Mouse (Mus musculus): Measurements from ENCODE around the gene Rbm47. TPM values are rescaled to one million over a fixed set of nuclear protein-coding genes. Genes with fewer than 3 reads are reported as not detected.

Gene Rbm47
- polyA plus RNA-seq (2014; fragmentation: Nextera tagmentation; extraction: Ambion mirVana) = 27.6 and 45.6 TPM in 2 replicates

GRCm38 (mm10) chr5:66173018-66173417 is at the start of gene Rbm47:
Rbm47 (minus strand) TSS chr5:66173118.
- Histone ChIP-seq H3K9me3 (ENCODE audit: control insufficient read depth, low read length) (peaks cover 2% of the 10 kb centered on the region; the same call in 1 of the 2 replicates), H3K36me3 (ENCODE audit: control insufficient read depth, insufficient read depth, low read length) (no peaks in the 10 kb centered on the region), H3K9ac (ENCODE audit: low read depth, low read length) (no peak within 1 kb of the TSS), H3K4me3 (ENCODE audit: low read length) (no peak within 1 kb of the TSS), H3K27ac (ENCODE audit: low read depth, low read length) (no peak within 1 kb of the TSS), H3K4me1 (ENCODE audit: control insufficient read depth, insufficient read depth, low read length) (no peaks in the 10 kb centered on the region), H3K4me2 (replicated peaks; ENCODE audit: low read depth, low read length) (no peak within 1 kb of the TSS), H3K27me3 (ENCODE audit: control insufficient read depth, insufficient read depth, low read length) (no peaks in the 10 kb centered on the region)
- ATAC-seq (ENCODE audit: low FRiP score, low TSS enrichment) = no peak
- 79% methylated on average over 2 of the region's 2 CpGs for WGBS

GRCm38 (mm10) chr5:66220620-66221019 is 47.7 kb upstream of the Rbm47 start:
- 77% methylated on average over 9 of the region's 9 CpGs for WGBS

GRCm38 (mm10) chr5:66219692-66220091 is 46.8 kb upstream of the Rbm47 start:
- H3K4me3 ChIP-seq (ENCODE audit: low read length) = no peak overlapping the region
- no peaks in the 10 kb centered on the region for H3K9me3 ChIP-seq (ENCODE audit: control insufficient read depth, low read length)
- peak overlapping the region; percentile 25; the same call in 1 of the 2 replicates for H3K4me2 ChIP-seq (replicated peaks; ENCODE audit: low read depth, low read length)
- no peaks in the 10 kb centered on the region for H3K27me3 ChIP-seq (ENCODE audit: control insufficient read depth, insufficient read depth, low read length)
- no peak overlapping the region for H3K27ac ChIP-seq (ENCODE audit: low read depth, low read length)
- peaks cover 20% of the 10 kb centered on the region; the same call in 1 of the 2 replicates for H3K4me1 ChIP-seq (ENCODE audit: control insufficient read depth, insufficient read depth, low read length)
- ATAC-seq (ENCODE audit: low FRiP score, low TSS enrichment) = peak; percentile 59; the same call in 1 of the 2 replicates
- H3K9ac ChIP-seq (ENCODE audit: low read depth, low read length) = no peak overlapping the region
- 29% methylated on average over 6 of the region's 6 CpGs for WGBS
- H3K36me3 ChIP-seq (ENCODE audit: control insufficient read depth, insufficient read depth, low read length) = no peaks in the 10 kb centered on the region

More at GRCm38 (mm10) chr5:66220620-66221019, 47.7 kb upstream of the Rbm47 start:
- ATAC-seq (ENCODE audit: low FRiP score, low TSS enrichment) = no peak
- Histone ChIP-seq H3K27ac (ENCODE audit: low read depth, low read length) (no peak overlapping the region), H3K4me2 (replicated peaks; ENCODE audit: low read depth, low read length) (no peak overlapping the region), H3K9me3 (ENCODE audit: control insufficient read depth, low read length) (no peaks in the 10 kb centered on the region), H3K36me3 (ENCODE audit: control insufficient read depth, insufficient read depth, low read length) (no peaks in the 10 kb centered on the region), H3K27me3 (ENCODE audit: control insufficient read depth, insufficient read depth, low read length) (no peaks in the 10 kb centered on the region), H3K4me1 (ENCODE audit: control insufficient read depth, insufficient read depth, low read length) (peaks cover 20% of the 10 kb centered on the region; the same call in 1 of the 2 replicates), H3K4me3 (ENCODE audit: low read length) (no peak overlapping the region), H3K9ac (ENCODE audit: low read depth, low read length) (no peak overlapping the region)

- ATAC-seq (ENCODE audit: low FRiP score, low TSS enrichment) = no peak
- 50% methylated on average over 10 of the region's 10 CpGs for WGBS
Measured at GRCm38 (mm10) chr5:66215569-66216277, 42.8 kb upstream of the Rbm47 start.

GRCm38 (mm10) chr5:66214395-66214935 is 41.5 kb upstream of the Rbm47 start:
- Histone ChIP-seq H3K27ac (ENCODE audit: low read depth, low read length) (no peak overlapping the region), H3K9me3 (ENCODE audit: control insufficient read depth, low read length) (no peaks in the 10 kb centered on the region), H3K4me3 (ENCODE audit: low read length) (no peak overlapping the region), H3K4me2 (replicated peaks; ENCODE audit: low read depth, low read length) (no peak overlapping the region), H3K4me1 (ENCODE audit: control insufficient read depth, insufficient read depth, low read length) (peaks cover 11% of the 10 kb centered on the region; the same call in 1 of the 2 replicates), H3K36me3 (ENCODE audit: control insufficient read depth, insufficient read depth, low read length) (no peaks in the 10 kb centered on the region), H3K9ac (ENCODE audit: low read depth, low read length) (no peak overlapping the region), H3K27me3 (ENCODE audit: control insufficient read depth, insufficient read depth, low read length) (no peaks in the 10 kb centered on the region)
- WGBS = 65% methylated on average over 7 of the region's 7 CpGs
- ATAC-seq (ENCODE audit: low FRiP score, low TSS enrichment) = no peak

More at GRCm38 (mm10) chr5:66215569-66216277, 42.8 kb upstream of the Rbm47 start:
- Histone ChIP-seq H3K4me3 (ENCODE audit: low read length) (no peak overlapping the region), H3K27ac (ENCODE audit: low read depth, low read length) (no peak overlapping the region), H3K4me1 (ENCODE audit: control insufficient read depth, insufficient read depth, low read length) (peaks cover 20% of the 10 kb centered on the region; the same call in 1 of the 2 replicates), H3K9me3 (ENCODE audit: control insufficient read depth, low read length) (no peaks in the 10 kb centered on the region), H3K9ac (ENCODE audit: low read depth, low read length) (no peak overlapping the region), H3K36me3 (ENCODE audit: control insufficient read depth, insufficient read depth, low read length) (no peaks in the 10 kb centered on the region), H3K4me2 (replicated peaks; ENCODE audit: low read depth, low read length) (no peak overlapping the region), H3K27me3 (ENCODE audit: control insufficient read depth, insufficient read depth, low read length) (no peaks in the 10 kb centered on the region)

- Histone ChIP-seq H3K9me3 (ENCODE audit: control insufficient read depth, low read length) (no peaks in the 10 kb centered on the region), H3K27me3 (ENCODE audit: control insufficient read depth, insufficient read depth, low read length) (no peaks in the 10 kb centered on the region), H3K4me2 (replicated peaks; ENCODE audit: low read depth, low read length) (no peak overlapping the region), H3K4me3 (ENCODE audit: low read length) (no peak overlapping the region), H3K9ac (ENCODE audit: low read depth, low read length) (no peak overlapping the region), H3K27ac (ENCODE audit: low read depth, low read length) (no peak overlapping the region), H3K4me1 (ENCODE audit: control insufficient read depth, insufficient read depth, low read length) (no peaks in the 10 kb centered on the region), H3K36me3 (ENCODE audit: control insufficient read depth, insufficient read depth, low read length) (no peaks in the 10 kb centered on the region)
- WGBS = 76% methylated on average over 5 of the region's 5 CpGs
- no peak for ATAC-seq (ENCODE audit: low FRiP score, low TSS enrichment)
Measured at GRCm38 (mm10) chr5:66209532-66210176, 36.7 kb upstream of the Rbm47 start.

GRCm38 (mm10) chr5:66204966-66205365 is 32.0 kb upstream of the Rbm47 start:
- Histone ChIP-seq H3K9ac (ENCODE audit: low read depth, low read length) (no peak overlapping the region), H3K4me1 (ENCODE audit: control insufficient read depth, insufficient read depth, low read length) (no peaks in the 10 kb centered on the region), H3K27me3 (ENCODE audit: control insufficient read depth, insufficient read depth, low read length) (no peaks in the 10 kb centered on the region), H3K9me3 (ENCODE audit: control insufficient read depth, low read length) (no peaks in the 10 kb centered on the region), H3K4me2 (replicated peaks; ENCODE audit: low read depth, low read length) (no peak overlapping the region), H3K4me3 (ENCODE audit: low read length) (no peak overlapping the region), H3K36me3 (ENCODE audit: control insufficient read depth, insufficient read depth, low read length) (no peaks in the 10 kb centered on the region), H3K27ac (ENCODE audit: low read depth, low read length) (no peak overlapping the region)
- WGBS = 78% methylated on average over 4 of the region's 4 CpGs
- no peak for ATAC-seq (ENCODE audit: low FRiP score, low TSS enrichment)

- Histone ChIP-seq H3K36me3 (ENCODE audit: control insufficient read depth, insufficient read depth, low read length) (no peaks in the 10 kb centered on the region), H3K9me3 (ENCODE audit: control insufficient read depth, low read length) (no peaks in the 10 kb centered on the region), H3K27ac (ENCODE audit: low read depth, low read length) (no peak overlapping the region), H3K9ac (ENCODE audit: low read depth, low read length) (no peak overlapping the region), H3K27me3 (ENCODE audit: control insufficient read depth, insufficient read depth, low read length) (no peaks in the 10 kb centered on the region), H3K4me1 (ENCODE audit: control insufficient read depth, insufficient read depth, low read length) (no peaks in the 10 kb centered on the region), H3K4me3 (ENCODE audit: low read length) (no peak overlapping the region), H3K4me2 (replicated peaks; ENCODE audit: low read depth, low read length) (no peak overlapping the region)
- 93% methylated on average over 1 of the region's 1 CpGs for WGBS
- no peak for ATAC-seq (ENCODE audit: low FRiP score, low TSS enrichment)
Measured at GRCm38 (mm10) chr5:66203424-66203823, 30.5 kb upstream of the Rbm47 start.

- no peak for ATAC-seq (ENCODE audit: low FRiP score, low TSS enrichment)
- no peaks in the 10 kb centered on the region for H3K36me3 ChIP-seq (ENCODE audit: control insufficient read depth, insufficient read depth, low read length)
Measured at GRCm38 (mm10) chr5:66200044-66200443, 27.1 kb upstream of the Rbm47 start.

More at GRCm38 (mm10) chr5:66200044-66200443, 27.1 kb upstream of the Rbm47 start:
- Histone ChIP-seq H3K27me3 (ENCODE audit: control insufficient read depth, insufficient read depth, low read length) (no peaks in the 10 kb centered on the region), H3K4me1 (ENCODE audit: control insufficient read depth, insufficient read depth, low read length) (no peaks in the 10 kb centered on the region), H3K9me3 (ENCODE audit: control insufficient read depth, low read length) (no peaks in the 10 kb centered on the region), H3K4me2 (replicated peaks; ENCODE audit: low read depth, low read length) (no peak overlapping the region), H3K4me3 (ENCODE audit: low read length) (no peak overlapping the region), H3K27ac (ENCODE audit: low read depth, low read length) (no peak overlapping the region), H3K9ac (ENCODE audit: low read depth, low read length) (no peak overlapping the region)
- WGBS = 75% methylated on average over 10 of the region's 10 CpGs

Measured in kidney, embryonic 14.5 days (tissue).